Mouse (Mus musculus) ovary, postnatal 14 days (tissue): ENCODE measurements at regions not wholly inside any gene's neighbourhood (a gene's known extent, or its start where the extent isn't known, plus 50 kb on each side); places are given as distances from the start of the nearest gene placed in this dataset.

Experiments used
- DNase-seq: peaks from one replicate; pipeline ENCODE4 v3.0.0; 2022; ENCODE audit warnings: low spot score

- DNase-seq = no peak
Measured at GRCm38 (mm10) chr9:67115991-67116390, 66.8 kb upstream of the Tpm1 start.

- no peak for DNase-seq
Measured at GRCm38 (mm10) chr9:67114099-67114498, 64.9 kb upstream of the Tpm1 start.

GRCm38 (mm10) chr9:67111836-67112584 is 62.8 kb upstream of the Tpm1 start:
- DNase-seq = no peak

- no peak for DNase-seq
Measured at GRCm38 (mm10) chr9:67107938-67108337, 58.7 kb upstream of the Tpm1 start.

GRCm38 (mm10) chr9:67105867-67106266 is 56.7 kb upstream of the Tpm1 start:
- no peak for DNase-seq

- DNase-seq = no peak
Measured at GRCm38 (mm10) chr9:67105216-67105615, 56.0 kb upstream of the Tpm1 start.

- DNase-seq = no peak
Measured at GRCm38 (mm10) chr9:67104616-67105015, 55.4 kb upstream of the Tpm1 start.

- DNase-seq = no peak
Measured at GRCm38 (mm10) chr9:67102578-67102977, 53.4 kb upstream of the Tpm1 start.

- no peak for DNase-seq
Measured at GRCm38 (mm10) chr9:67099471-67099870, 50.3 kb upstream of the Tpm1 start.
